Mouse (Mus musculus) right cerebral cortex, postnatal 36 days (tissue): ENCODE results near the gene Fbxw10.

Experiments used
- DNase-seq, 2 experiments: peaks; one replicate each; pipeline ENCODE4 v3.0.0; 2022; ENCODE audit warnings: low spot score in 2 of 2, mixed read lengths in 1 of 2

Gene Fbxw10

DNA sequence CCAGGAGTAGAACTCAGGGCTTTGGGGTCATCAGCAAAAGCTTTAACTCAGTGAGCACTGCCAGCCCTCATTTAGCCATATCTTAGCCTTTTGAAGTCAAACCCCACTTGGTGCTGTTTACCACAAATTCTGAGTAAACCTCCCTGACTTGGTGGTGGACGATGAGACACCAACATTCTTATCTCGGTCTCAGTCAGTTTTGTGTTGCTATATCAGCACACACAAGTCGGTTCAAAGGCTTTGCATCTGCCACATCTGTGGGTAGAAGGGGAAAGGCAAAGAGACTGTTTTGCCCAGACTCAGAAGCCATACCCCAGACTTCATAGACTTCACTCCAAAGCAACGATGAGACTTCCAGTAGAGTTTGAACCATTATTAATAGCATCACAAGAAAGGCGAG, 2.3 kb upstream of the Fbxw10 start:
- DNase-seq, result no peak

DNA sequence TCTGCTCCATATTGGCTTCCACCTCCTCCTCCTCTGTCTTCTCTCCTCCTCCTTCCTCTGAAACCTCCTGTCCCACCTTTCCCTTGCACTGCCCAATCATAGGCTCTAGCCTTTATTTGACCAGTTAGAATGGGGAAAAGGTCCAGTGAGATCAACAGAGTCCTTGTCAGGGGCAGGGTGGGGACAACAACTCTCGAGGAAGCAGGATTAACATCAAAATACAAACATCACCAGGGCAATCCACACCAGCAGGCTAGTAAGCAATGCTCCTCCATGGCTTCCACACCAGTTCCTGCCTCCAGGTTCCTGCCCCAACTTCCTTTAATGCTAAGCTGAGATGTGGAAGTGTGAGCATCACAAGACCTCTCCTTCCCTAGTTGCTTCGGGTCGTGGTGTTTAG, 1.1 kb upstream of the Fbxw10 start:
- no peak for DNase-seq

DNA sequence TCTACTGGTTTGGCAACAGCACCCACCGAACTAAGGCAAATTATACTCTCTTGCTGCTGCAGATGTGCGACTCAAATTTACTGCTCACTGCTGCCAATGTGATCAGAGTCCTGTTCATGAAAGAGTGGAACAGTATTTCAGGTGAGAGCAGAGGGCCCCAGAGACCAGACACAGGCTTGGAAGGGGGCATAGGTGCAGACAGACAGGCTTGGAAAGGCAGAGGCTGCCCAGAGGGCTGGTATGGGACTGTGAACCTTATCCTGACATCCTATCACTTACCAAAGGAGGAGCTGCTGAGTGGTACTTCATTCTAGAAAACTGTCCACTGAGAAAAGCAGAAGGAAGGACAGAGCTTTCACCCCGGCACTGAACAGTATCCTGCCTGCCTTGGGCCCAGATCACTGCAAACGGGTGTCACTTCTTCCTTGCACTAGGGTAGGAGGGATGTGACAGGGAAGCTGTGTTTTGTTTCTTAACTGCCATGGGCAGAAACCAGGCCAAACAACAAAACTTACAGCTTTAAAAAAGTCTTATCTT, 854 bp downstream of the Fbxw10 start:
- DNase-seq, result no peak

DNA sequence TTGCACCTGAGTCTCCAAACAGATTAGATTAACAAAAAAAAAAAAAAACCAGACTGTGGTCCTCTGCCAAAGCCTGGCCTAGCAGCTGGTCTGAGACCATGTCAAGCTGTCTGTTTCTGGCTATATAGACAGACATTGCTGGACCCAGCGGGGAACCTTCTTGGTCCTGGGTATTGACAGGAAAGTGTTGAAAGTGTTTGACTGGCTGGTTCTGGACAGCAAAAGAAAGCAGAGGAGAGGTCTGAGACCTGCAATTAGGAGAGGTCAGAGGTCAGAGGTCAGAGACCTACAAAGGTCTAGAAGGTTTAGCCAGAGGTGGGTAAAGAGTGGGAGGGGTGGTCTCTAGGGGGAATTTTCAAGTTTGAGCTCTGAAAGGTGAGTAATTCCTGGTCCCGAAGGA, 1.4 kb downstream of the Fbxw10 start:
- no peak for DNase-seq

DNA sequence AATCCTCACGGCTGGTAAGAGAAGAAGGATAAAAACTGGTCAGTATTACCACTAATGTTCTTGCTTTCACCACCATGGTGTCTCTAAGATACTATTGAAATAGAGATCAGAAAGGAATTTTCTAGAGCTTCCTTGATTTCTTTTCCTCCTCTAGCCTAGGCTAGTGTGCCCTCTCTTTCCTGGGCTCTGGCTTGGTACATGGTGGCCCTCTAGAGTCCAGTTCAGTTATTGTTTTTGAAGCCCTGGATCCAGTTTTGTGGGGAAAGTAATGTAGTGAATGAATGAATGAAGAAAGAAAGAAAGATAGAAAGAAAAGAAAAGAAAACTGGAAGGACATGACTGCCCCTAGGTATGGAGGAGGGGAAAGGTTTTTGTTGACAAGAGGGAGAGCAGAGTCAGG, 4.3 kb downstream of the Fbxw10 start:
- DNase-seq, result no peak

DNA sequence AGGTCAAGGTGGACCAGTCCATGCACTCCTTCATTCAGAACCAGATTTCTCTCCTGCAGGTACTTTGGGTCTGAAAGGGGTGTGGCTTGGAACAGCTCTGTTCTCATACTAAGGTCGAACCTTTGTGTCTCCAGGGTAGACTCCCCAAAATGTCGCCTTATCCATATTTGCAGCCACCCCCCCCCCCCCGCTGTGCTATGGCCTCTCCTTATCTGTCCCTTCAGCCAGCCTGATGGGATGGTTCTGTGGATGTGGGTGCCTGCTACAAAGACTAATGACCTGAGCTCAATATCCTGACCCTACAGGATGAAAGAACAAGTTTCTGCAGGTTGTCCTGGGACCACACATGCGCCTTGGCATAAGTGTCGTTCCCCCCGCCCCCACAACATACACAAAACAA, 6.5 kb downstream of the Fbxw10 start:
- DNase-seq, result no peak

DNA sequence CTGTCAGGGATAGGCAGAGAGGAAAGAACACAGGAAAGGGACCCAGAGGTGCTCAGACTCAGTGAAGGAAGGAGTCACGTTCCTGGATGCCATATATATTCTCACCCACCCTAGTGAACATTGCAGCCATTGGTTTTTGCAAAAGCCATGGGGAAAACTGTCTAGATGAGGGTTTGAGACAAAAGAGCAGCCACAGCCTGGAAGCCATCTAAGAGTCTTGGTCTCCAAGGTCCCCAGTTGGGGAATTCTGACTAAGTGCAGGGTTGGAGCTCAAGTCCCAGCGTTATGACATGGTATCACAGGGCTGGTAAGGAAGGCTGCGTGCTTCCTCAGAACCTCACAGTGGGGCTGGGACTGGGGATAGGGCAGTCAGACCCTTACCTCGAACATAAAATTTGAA, 18.7 kb downstream of the Fbxw10 start:
- no peak for DNase-seq

DNA sequence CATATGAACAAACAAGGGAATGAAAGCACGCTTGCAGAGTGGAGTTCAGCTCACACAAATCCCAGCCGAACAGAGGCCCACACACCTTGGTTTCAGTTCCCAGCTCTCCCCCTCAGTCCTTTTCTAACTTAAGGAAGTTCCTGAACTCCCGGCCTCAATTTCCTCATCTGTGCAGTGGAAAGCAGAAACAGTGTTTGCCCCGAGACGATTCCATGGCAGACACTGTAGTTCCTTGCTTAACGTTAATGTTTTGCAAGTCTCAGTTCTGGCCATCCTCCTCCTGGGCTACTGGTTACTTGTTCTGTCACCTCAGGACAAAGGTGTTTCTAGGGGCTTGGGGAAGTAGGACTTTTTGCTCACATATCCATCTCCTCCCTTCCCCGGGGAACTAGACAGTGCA, 19.8 kb downstream of the Fbxw10 start:
- no peak for DNase-seq

DNA sequence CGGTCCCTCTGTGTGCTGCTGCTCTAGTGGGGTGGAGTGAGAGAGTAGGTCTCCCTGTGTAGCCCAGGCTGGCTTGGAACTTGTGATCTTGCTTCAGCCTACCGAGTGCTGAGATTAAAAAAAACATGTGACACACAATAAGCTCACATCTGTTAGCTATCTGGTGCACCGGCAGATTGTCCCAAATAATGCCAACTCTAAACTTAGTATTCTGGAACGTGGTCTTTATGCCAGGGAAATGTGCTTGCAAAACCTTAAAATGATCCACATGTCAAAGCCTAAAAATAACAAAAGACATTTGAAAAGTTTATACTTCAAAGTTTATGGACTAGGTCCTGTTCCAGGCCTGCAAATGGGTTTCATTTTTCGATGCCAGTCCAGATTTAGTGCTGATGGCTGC, 22.3 kb downstream of the Fbxw10 start:
- DNase-seq, result no peak

DNA sequence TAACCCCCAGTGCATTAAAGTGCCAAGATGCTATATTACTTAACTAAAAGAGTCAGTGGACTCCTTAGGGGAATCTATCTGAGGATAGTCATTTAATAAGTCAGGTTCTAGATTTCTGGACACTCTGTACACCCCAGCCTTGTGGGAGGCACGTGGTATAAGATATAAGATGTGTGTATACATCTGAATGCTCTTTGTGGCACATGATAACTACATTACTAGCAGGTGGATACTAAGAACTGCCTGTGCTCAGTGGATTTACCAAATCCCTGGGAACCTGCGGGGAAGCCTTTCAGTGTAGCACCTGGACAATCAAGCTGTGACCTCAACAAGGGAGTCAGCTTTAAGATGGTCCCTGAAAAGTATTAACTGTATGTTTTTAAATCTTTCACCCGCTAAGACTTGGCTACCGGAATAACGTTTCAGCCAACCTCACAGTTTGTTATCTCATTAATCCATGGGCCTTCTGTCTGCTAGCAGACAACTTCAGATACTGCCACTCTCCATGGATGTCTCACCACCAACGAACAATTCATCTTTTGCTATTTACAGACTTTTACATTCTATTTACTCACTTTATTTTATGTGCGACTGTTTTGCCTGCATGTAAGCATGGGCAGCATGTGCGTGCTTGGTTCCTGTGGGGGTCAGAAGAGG, 23.0 kb downstream of the Fbxw10 start:
- DNase-seq, result no peak

DNA sequence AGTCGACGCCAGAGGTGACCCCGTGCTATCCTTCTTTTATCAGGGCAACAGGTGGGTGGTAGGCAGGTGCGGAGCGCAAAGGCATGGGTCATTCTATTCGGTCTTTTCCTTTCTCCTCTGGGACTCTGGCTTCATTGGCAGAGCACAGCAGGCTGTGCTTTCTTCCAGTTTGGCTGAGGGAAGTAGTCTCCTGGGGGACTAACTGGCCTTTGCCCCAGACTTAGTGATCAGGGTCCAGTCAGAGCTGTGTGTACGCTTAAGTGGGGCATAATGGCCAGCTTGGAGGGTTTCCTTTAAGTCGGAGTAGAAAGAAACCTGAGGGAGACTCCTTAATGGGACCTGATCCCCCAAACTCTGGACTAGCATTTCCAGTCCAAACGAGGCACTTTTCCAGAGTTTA, 26.6 kb downstream of the Fbxw10 start:
- no peak for DNase-seq

DNA sequence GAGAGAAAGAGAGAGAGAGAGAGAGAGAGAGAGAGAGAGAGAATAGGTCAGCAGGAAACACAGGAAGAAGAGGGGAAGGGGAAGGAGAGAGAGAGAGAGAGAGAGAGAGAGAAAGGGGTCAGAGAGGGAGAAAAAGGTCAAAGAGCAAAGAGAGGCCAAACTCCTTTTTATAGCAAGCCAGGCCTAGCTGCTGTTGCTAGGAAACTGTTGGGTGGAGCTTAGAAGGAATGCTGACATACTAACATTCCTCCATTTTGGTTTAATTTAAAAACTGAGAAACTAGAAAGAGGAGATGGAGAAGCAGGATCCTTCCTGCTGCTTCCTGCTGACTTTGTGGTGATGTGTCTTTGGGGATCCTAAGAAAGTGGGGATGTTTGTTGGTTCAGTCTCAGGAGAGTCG, 28.8 kb downstream of the Fbxw10 start:
- DNase-seq, result no peak

DNA sequence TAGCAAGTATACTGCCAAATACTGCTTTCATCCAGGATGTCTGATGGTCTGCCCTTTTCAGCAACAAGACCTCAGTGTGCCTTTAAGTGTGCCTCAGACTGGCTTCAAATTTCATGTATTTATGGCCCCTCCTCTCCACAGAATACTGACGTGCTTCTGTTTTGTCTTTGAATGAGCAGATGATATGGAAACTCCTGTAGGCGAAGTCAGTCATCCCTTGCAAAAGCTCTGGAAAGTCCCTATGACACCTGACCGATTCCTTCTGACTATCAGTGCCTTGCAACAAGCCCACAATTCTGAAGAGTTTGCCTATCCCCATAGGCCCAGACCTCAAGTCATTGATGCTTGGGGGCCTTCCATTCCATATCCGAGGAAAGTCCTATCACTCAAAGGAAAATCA, 29.6 kb downstream of the Fbxw10 start:
- no peak for DNase-seq

DNA sequence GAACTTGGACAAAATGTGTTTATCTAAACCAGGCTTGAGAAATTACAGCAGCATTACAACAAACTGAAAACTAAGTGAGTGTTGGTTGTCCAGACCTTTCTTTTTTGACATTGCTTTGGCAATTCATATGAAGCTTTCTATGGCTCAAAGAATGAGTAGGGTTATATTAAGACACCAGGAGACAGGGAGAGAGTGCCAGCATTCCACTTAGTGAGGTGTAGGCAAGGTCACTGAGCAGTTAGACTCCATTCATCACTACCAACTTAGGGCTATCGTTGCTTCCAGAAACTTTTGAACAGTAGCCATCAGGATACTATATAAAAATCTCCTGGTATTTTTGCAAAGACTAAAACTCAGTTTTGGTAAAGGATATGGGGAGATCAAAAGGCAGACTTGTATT, 30.5 kb downstream of the Fbxw10 start:
- no peak for DNase-seq

DNA sequence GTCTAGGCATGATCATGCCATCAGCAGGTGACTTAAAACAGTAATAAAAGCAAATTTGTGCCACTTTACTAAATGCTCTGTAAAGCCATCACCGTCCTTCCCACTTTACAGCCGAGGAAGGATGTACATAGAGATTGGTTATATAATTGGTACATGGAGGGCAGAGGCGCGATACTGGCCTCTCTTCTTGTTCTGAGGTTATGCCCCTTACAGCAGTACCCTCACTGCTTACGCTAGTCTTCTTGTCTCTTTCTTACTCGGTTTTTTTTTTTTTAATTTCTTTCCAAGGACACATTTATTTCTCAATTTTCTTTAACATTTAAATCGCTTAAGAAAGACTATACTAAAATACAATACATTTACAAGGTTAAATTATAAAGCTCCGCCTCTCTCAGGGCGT, 31.9 kb downstream of the Fbxw10 start:
- peak in 1 of 2 experiments; percentile 10 for DNase-seq

DNA sequence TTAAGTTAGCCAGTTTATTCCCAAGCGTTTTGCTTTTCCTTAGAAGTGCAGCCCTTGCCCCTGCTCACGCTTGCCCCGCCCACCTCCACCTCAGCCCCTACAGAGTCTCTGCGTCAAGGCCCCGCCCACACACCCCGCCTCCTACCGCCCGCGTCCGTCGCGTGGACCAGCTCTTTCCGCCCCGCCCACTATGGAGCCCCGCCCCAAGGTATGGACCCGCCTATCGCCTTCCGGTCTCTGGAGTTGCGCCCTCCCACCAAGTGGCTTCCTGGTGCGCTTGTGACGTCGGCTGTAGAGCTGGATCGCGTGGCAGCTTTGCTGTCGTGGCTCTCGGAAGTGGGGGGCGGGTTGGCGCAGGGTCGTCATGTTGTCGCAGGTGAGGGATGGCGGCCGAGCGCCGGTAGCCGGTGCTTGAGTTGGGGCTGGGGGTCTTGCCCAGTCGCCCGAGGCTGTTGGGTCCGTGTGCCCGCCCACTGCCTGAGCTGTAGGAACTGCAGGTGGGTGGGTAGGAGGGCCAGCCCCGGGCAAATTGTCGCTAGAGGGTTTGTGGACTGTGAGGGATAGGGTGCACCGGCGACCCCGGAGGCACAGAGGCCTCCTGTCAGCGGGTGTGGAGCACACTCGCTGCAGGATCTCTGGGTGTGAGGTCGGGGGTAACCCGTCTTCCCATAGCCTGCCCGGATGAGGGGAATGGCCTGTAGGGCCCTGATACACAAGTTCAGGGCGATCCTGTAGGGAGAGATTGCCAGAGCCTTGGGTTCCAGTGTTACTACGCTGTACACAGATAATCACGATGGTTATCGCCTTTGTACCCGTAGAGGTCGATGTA, 32.6 kb downstream of the Fbxw10 start, which contains the start of gene Tvp23b:
Tvp23b (plus strand) TSS at position 236 of the 829 bp plus-strand sequence.
- peak; percentile 96 to 98 for DNase-seq

DNA sequence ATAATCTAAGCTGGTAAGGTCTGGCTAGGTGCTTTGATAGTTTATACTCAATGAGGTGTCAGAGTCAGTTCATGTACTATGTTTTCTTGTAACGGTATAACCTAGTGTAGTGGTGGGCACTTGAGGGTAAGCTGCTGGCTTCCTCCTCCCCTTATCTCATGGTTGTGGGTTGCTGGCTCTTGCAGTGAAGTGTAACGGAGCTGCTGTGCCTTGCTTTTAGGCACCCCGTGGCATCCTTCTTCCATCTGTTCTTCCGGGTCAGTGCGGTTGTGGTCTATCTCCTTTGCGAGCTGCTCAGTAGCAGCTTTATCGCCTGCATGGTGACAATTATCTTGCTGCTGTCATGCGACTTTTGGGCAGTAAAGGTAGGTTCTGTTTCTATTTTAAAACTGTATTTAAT, 36.5 kb downstream of the Fbxw10 start:
- DNase-seq, result no peak

DNA sequence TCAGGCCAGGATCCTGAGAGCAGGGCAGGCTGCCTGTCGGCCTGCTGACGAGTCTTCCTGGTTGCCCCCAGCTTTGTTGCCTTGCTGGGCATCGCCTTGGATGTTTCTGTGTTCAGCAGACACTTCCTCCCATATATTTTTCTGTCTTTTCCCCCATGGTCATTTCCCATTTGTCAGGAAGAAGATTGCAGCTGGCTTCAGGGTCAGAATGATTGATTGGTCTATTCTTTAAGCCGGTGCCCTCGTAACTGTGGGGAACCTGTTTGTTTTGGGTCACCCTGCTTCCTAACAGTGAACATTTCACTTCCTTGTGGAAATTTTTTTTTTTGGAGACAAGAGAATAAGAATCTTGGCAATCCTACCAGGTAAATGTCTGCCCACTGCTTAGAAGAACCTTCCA, 38.5 kb downstream of the Fbxw10 start:
- DNase-seq, result no peak

DNA sequence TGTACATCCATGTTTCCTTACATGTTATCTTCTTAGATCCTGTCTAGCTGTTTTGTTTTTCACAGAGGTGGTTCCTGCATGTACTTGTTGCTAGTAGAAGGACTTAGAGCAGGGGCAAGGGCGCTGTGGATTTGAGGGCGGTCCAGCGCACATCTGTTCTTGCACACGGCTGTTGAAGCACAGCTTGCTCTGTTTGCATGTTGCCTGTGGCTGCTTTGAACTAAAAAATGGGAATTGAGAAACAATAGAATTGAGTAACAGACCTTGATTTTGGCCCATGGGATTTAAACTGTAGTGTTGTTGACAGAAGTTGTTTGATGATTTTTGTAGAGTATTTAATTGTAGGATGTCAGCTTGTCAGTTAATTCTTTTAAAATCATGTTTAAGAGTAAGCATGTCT, 43.9 kb downstream of the Fbxw10 start:
- no peak for DNase-seq

DNA sequence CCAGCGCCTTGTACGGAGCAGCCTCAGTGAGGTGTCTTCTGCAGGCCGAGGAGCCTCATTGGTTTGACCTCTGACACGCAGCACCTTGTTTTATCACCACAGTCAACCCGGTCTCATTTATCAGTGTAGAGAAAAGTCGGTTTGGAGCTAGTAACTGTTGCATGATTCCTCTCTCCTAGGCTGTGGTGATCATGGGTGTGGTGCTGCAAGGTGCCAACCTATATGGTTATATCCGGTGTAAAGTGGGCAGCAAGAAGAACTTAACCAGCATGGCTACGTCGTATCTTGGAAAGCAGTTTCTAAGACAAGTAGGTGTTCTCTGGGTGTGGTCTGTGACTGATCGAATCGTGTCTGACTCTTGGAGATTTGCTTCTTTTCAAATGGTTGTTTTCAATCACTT, 44.9 kb downstream of the Fbxw10 start:
- no peak for DNase-seq

DNA sequence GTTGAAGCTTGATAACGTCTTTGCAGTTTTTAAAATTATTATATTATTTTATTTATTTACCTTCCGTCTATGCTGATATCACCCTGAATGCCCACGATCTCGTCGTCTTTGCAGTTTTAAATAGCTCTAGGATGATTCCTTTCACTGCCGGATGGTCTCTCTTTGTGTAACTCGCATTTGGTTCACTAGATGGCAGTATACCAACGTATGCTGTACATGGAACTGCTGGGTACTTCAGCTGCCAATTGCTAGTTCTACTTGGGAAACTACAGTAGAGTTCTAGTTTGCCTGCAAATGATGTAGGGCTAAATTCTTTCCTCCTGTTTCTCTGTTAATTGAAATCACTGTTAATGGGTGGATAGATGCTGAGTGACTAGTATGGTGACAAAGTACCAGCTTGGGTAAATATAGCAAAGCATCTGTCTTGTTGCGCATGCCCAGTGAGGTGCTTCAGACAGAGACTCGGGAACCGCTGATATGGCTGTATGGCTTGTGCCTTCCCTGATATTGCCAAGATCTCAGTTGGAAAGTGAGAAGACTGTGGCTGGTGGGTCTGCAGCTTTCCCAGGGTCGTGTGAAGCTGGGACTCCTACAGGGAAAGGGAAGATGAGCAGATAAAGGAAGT, 54.9 kb downstream of the Fbxw10 start:
- DNase-seq, result peak; percentile 54 to 61

DNA sequence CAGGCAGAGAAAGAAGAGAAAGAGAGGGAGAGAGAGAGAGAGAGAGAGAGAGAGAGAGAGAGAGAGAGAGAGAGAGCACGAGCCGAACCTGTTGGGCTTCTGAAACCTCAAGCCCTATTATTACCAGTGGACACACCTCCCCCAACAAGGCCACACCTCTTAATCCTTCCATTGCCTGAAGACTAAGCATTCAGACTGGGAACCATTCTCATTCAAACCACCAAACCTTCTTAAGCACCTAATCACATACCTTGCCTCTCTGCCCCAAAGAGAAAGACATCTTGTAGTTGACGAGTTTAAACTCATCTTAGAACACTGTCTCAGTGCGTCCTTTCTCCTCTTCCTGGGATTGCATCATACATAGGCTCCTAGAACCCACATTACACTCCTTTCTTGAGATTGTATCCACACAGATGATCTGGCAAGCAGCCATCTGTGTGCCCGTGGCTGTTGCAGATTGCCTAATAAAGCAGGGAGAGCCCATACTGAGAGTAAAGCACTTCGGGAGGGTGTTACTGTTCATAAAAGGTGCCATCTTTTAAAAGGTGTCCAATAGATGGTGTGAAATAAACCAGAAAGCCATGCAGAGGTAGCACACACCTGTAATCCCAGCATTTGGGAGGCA, 57.1 kb downstream of the Fbxw10 start:
- no peak for DNase-seq
